Mouse (Mus musculus) hindbrain, embryonic 16.5 days (tissue): ENCODE measurements around the gene Ppm1l. TPM values are rescaled to one million over a fixed set of nuclear protein-coding genes. Genes with fewer than 3 reads are reported as not detected.

ENCODE experiments used
- ATAC-seq: fragments of 200-750 bp; cut with Nextera tagmentation; 2 replicates; pipeline ENCODE4 v1.8.0; 2017; ENCODE audit warnings: moderate TSS enrichment, moderate library complexity
- H3K27ac ChIP-seq: fragments of 300-500 bp; sonication (generic); 2 replicates; pipeline ENCODE4 v1.5.1; 2014; ENCODE audit warnings: low read depth, mild to moderate bottlenecking, control low read depth, low read length, moderate library complexity
- H3K27me3 ChIP-seq: fragments of 300-500 bp; sonication (generic); replicated peaks from 2 replicates; pipeline ENCODE4 v1.6.1; 2014; ENCODE audit warnings: low read length; ENCODE audit not compliant: control insufficient read depth, insufficient read depth
- H3K36me3 ChIP-seq: fragments of 300-500 bp; sonication (generic); 2 replicates; pipeline ENCODE4 v1.6.1; 2014; ENCODE audit warnings: mild to moderate bottlenecking, low read length, moderate library complexity, mixed read lengths; ENCODE audit not compliant: control insufficient read depth, insufficient read depth
- H3K4me1 ChIP-seq: fragments of 300-500 bp; sonication (generic); 2 replicates; pipeline ENCODE4 v1.6.1; 2014; ENCODE audit warnings: low read depth, low read length; ENCODE audit not compliant: control insufficient read depth, insufficient read depth
- H3K4me2 ChIP-seq: fragments of 300-500 bp; sonication (generic); 2 replicates; pipeline ENCODE4 v1.6.1; 2014; ENCODE audit warnings: mild to moderate bottlenecking, low read length, control low read depth, moderate library complexity
- H3K4me3 ChIP-seq: fragments of 300-500 bp; sonication (generic); 2 replicates; pipeline ENCODE4 v1.5.1; 2014; ENCODE audit warnings: mild to moderate bottlenecking, low read length, control low read depth, moderate library complexity
- H3K9ac ChIP-seq: fragments of 300-500 bp; sonication (generic); 2 replicates; pipeline ENCODE4 v1.6.1; 2014; ENCODE audit warnings: low read depth, mild to moderate bottlenecking, control low read depth, low read length, moderate library complexity
- H3K9me3 ChIP-seq: fragments of 300-500 bp; sonication (generic); 2 replicates; pipeline ENCODE4 v1.6.1; 2014; ENCODE audit warnings: mild to moderate bottlenecking, low read length, moderate library complexity; ENCODE audit not compliant: control insufficient read depth
- WGBS: fragments of 180-500 bp; shearing (Covaris S2); extraction: QIAGEN DNeasy Blood & Tissue Kit; methylation state at CpG from one replicate; pipeline ENCODE4 v1.1.7; 2014; 5-methylcytosine and 5-hydroxymethylcytosine counted together
- polyA plus RNA-seq: library from polyadenylated mRNA; unstranded; fragments of >200 nt; fragmentation: Nextera tagmentation; extraction: Ambion mirVana; gene quantifications from 2 replicates; pipeline ENCODE4 v1.2.1, GENCODE M21; 2015

Gene Ppm1l
- polyA plus RNA-seq, 1 experiment from 2014 or later: 19.1 TPM

DNA sequence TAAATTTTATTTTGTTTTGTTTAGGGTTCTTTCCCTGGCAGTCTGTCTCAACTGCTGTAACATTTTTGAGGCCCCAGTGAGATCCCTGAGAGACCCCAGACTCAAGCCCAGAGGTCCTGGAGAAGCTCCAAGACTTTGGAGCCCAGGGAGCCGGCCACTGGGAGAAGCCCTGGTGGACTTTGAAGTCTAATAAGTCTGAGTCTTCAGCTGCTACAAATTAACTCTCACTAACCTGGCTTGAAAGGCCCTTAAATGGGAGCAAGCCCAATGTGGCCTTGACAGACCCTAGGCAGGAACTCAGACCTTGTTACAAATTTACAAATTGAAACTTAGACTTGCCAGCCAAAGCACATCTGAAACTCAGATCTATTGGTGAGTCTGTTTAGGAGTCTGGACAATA is 290.8 kb downstream of the Ppm1l start:
- H3K27me3 ChIP-seq: no peaks in the 10 kb centered on the region
- no peak overlapping the region for H3K9ac ChIP-seq
- H3K4me1 ChIP-seq: no peaks in the 10 kb centered on the region
- 0 out of 2 replicates have a peak, but pooled peaks cover 2% of the 10 kb centered on the region for H3K9me3 ChIP-seq
- 50% methylated on average over 1 of the region's 1 CpGs for WGBS
- H3K4me2 ChIP-seq: no peak overlapping the region
- H3K4me3 ChIP-seq: no peak overlapping the region
- ATAC-seq: no peak
- no peaks in the 10 kb centered on the region for H3K36me3 ChIP-seq
- H3K27ac ChIP-seq: no peak overlapping the region

DNA sequence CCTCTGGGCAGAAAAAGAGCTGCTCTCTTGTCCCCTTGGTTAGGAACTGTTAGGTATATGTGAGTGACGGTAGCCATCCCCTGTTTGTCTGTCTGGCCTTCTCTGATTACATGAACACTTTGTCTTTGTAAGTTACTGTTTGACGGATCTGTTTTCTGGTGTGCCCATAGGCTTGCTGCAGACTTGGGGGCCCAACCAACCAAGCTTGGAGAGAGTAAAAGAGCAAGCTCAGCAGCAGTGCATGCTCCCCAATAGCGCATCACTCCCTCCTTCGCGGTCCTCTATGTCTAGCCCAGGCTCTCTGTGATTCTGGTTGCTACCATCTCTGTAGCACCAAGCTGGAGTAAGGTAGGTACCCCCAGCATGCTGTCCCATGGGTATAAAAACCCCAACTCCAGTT is 291.2 kb downstream of the Ppm1l start:
- Histone ChIP-seq H3K27me3 (no peaks in the 10 kb centered on the region), H3K9me3 (peaks cover 4% of the 10 kb centered on the region; the same call in 1 of the 2 replicates), H3K27ac (no peak overlapping the region), H3K9ac (no peak overlapping the region), H3K4me3 (no peak overlapping the region), H3K4me1 (no peaks in the 10 kb centered on the region), H3K4me2 (no peak overlapping the region), H3K36me3 (no peaks in the 10 kb centered on the region)
- ATAC-seq: no peak
- 94% methylated on average over 5 of the region's 5 CpGs for WGBS

Other genes starting within 250 kb of the Ppm1l start
- 27.0 and 28.7 TPM in 2 replicates for gene Kpna4, start 189.7 kb upstream of the Ppm1l start, polyA plus RNA-seq
- gene Arl14, start 94.4 kb upstream of the Ppm1l start, polyA plus RNA-seq: not detected in 2 replicates